8 mouse cellular contexts compared by ENCODE assay signal in genomic region chr7:29783871-29784551, GRCm38 (mm10). TPM values are rescaled to one million over a fixed set of nuclear protein-coding genes. Genes with fewer than 3 reads are reported as not detected.
DNase-seq lines count a peak whose midpoint lies in the region; ATAC-seq and TF ChIP-seq lines count a peak whose summit lies in the region.

Gene Zfp30, plus strand, starts transcription at chr7:29783998.

- peak; percentile 93 for DNase-seq in MN1 (ENCODE audit: low spot score)
- DNase-seq in cerebellum, adult 2 months: peak; percentile 90 to 92
- peak; percentile 62 to 88 for DNase-seq in frontal cortex, adult 2 months (ENCODE audit: extremely low spot score in 1 of 2, low spot score in 1 of 2)
- peak; percentile 95 for DNase-seq in hindbrain, embryonic 11.5 days (ENCODE audit: low spot score)
- peak; percentile 85 for DNase-seq in layer of hippocampus, adult 9-11 months
- peak; percentile 69 for DNase-seq in ovary, postnatal 14 days (ENCODE audit: low spot score)
- peak; percentile 50 to 66 for DNase-seq in thymus, postnatal 10 days (ENCODE audit: low spot score in 2 of 2)

- ATAC-seq in hindbrain, embryonic 11.5 days (ENCODE audit: low FRiP score): peak; percentile 98
- peak; percentile 99 for ATAC-seq in lung, embryonic 16.5 days (ENCODE audit: low read depth)

- no peaks in the 10 kb centered on the region for H3K27me3 ChIP-seq in cerebellum, adult 2 months (ENCODE audit: control insufficient read depth, insufficient read depth, low read length)
- H3K27me3 ChIP-seq in hindbrain, embryonic 11.5 days (ENCODE audit: control insufficient read depth, insufficient read depth, low read length): no peaks in the 10 kb centered on the region
- no peaks in the 10 kb centered on the region for H3K27me3 ChIP-seq in lung, embryonic 16.5 days (ENCODE audit: control insufficient read depth, insufficient read depth, low read depth, low read length)

- peaks cover 2% of the 10 kb centered on the region for H3K4me1 ChIP-seq in cerebellum, adult 2 months (ENCODE audit: control insufficient read depth, insufficient read depth, low read length)
- H3K4me1 ChIP-seq in hindbrain, embryonic 11.5 days (replicated peaks; ENCODE audit: control insufficient read depth, insufficient read depth, low read length): no peaks in the 10 kb centered on the region
- peaks cover 11% of the 10 kb centered on the region for H3K4me1 ChIP-seq in lung, embryonic 16.5 days (replicated peaks; ENCODE audit: control insufficient read depth, insufficient read depth, low read length)

- peak within 1 kb of the TSS; percentile 92 for H3K9ac ChIP-seq in hindbrain, embryonic 11.5 days (ENCODE audit: low read depth, low read length)
- peak within 1 kb of the TSS; percentile 90 for H3K9ac ChIP-seq in lung, embryonic 16.5 days (ENCODE audit: low read length)

- no peak for TF ChIP-seq CTCF in cerebellum, adult 2 months (IDR thresholded peaks at IDR 0.05; ENCODE audit: borderline replicate concordance, insufficient read depth, low read depth, low read length)

- H3K4me3 ChIP-seq in cerebellum, adult 2 months (replicated peaks; ENCODE audit: insufficient read depth, low read depth, low read length): peak within 1 kb of the TSS; percentile 75
- H3K4me3 ChIP-seq in hindbrain, embryonic 11.5 days (ENCODE audit: low read depth, low read length): peak within 1 kb of the TSS; percentile 78
- peak within 1 kb of the TSS; percentile 68 for H3K4me3 ChIP-seq in lung, embryonic 16.5 days (ENCODE audit: low read length)

- no peaks in the 10 kb centered on the region for H3K36me3 ChIP-seq in hindbrain, embryonic 11.5 days (ENCODE audit: control insufficient read depth, insufficient read depth, low read length)
- peaks cover 6% of the 10 kb centered on the region; the same call in 1 of the 2 replicates for H3K36me3 ChIP-seq in lung, embryonic 16.5 days (ENCODE audit: control insufficient read depth, insufficient read depth, low read length)

- under 1% methylated on average over 45 of the region's 45 CpGs for WGBS in cerebellum, adult 2 months
- 1% methylated on average over 43 of the region's 45 CpGs for WGBS in hindbrain, embryonic 11.5 days
- WGBS in lung, embryonic 16.5 days: under 1% methylated on average over 45 of the region's 45 CpGs

- H3K9me3 ChIP-seq in hindbrain, embryonic 11.5 days (ENCODE audit: control insufficient read depth, low read length): no peaks in the 10 kb centered on the region
- no peaks in the 10 kb centered on the region for H3K9me3 ChIP-seq in lung, embryonic 16.5 days (ENCODE audit: control insufficient read depth, low read length)

- peak within 1 kb of the TSS; percentile 78 for H3K4me2 ChIP-seq in hindbrain, embryonic 11.5 days (replicated peaks; ENCODE audit: low read depth, low read length)
- peak within 1 kb of the TSS; percentile 82 for H3K4me2 ChIP-seq in lung, embryonic 16.5 days (ENCODE audit: low read depth, low read length)

- peak within 1 kb of the TSS; percentile 81 for H3K27ac ChIP-seq in cerebellum, adult 2 months (ENCODE audit: insufficient read depth, low read length)
- H3K27ac ChIP-seq in hindbrain, embryonic 11.5 days (ENCODE audit: low read depth, low read length): peak within 1 kb of the TSS; percentile 89
- peak within 1 kb of the TSS; percentile 82 for H3K27ac ChIP-seq in lung, embryonic 16.5 days (ENCODE audit: low read length)

- TF ChIP-seq POLR2A in cerebellum, adult 2 months (IDR thresholded peaks at IDR 0.05; ENCODE audit: borderline replicate concordance, insufficient read depth, low read length): peak; percentile 68

RNA-seq across cellular contexts. Expression of gene Zfp30, which starts in this region (rescaled TPM):
- 9.8 and 10.4 TPM in 2 replicates for polyA plus RNA-seq in cerebellum, adult 2 months (2012; rRNA removed)
- polyA plus RNA-seq in frontal cortex, adult 2 months (2012; rRNA removed): 8.7 and 9.4 TPM in 2 replicates
- 8.2 and 8.5 TPM in 2 replicates for polyA plus RNA-seq in hindbrain, embryonic 11.5 days (2014; fragmentation: Nextera tagmentation; extraction: Ambion mirVana)
- polyA plus RNA-seq in lung, embryonic 16.5 days (2015; fragmentation: Nextera tagmentation; extraction: Ambion mirVana): 6.4 and 6.9 TPM in 2 replicates

Comparison
In these comparisons a context has a peak if more than half of its experiments do, and no peak if none do; other contexts are left out.
1. Peak in every context shown above with its lines: DNase-seq, ATAC-seq, H3K4me3 ChIP-seq and H3K27ac ChIP-seq.